Mouse (Mus musculus): ENCODE results near the gene Fam234b.

GRCm38 (mm10) chr6:135279856-135280255, 82.1 kb downstream of the Fam234b start:
- TF ChIP-seq POLR2A (IDR thresholded peaks at IDR 0.05; ENCODE audit: low read depth, low read length): no peak
- no peak for TF ChIP-seq CTCF (conservative IDR thresholded peaks at IDR 0.05; ENCODE audit: insufficient read depth, insufficient read length, low read depth, low read length)
